Mouse (Mus musculus): ENCODE measurements around the gene Gm6356. TPM values are rescaled to one million over a fixed set of nuclear protein-coding genes. Genes with fewer than 3 reads are reported as not detected.
"Not testable (repeated sequence)": the region's sequence is repeated elsewhere in the genome, so short reads cannot be mapped to it uniquely, and the experiment has no call there.

Gm6356 gene
- polyA plus RNA-seq (2014; fragmentation: Nextera tagmentation; extraction: Ambion mirVana) = not detected in 2 replicates

DNA sequence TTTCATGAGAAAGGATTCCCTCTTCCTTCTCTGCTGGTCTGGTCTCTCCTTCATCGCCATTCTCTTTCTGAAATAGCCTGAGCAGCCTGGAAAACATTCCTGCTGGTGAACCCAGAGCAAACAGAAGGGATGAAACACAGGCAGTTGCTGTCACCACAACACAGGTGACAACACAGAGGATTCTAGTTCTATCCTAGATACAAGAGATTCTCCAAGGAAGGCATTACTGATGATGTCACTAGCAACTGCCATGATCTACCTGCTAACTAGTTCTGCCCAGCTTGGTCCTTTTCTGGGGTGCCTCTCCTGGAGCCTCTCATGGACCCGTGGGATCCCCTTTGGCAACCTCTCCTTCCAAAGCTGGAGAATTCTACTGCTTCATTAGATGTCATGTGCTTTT, at the start of gene Gm6356:
Gm6356 (minus strand) TSS at position 101 of the 400 bp plus-strand sequence.
- not testable (repeated sequence) for H3K9ac ChIP-seq (replicated peaks; ENCODE audit: low read depth, low read length); ATAC-seq (ENCODE audit: low read depth); H3K9me3 ChIP-seq (ENCODE audit: control insufficient read depth, low read length); H3K36me3 ChIP-seq (ENCODE audit: control insufficient read depth, insufficient read depth, low read length); H3K27ac ChIP-seq (ENCODE audit: low read depth, low read length); H3K27me3 ChIP-seq (ENCODE audit: control insufficient read depth, insufficient read depth, low read length); H3K4me3 ChIP-seq (ENCODE audit: low read depth, low read length); H3K4me1 ChIP-seq (ENCODE audit: control insufficient read depth, insufficient read depth, low read length); H3K4me2 ChIP-seq (ENCODE audit: low read depth, low read length)
- WGBS = 50% methylated on average over 1 of the region's 2 CpGs

Other genes with a start within 250 kb of the Gm6356 start
- gene Gm3636, start 231.5 kb downstream of the Gm6356 start, polyA plus RNA-seq (2014; fragmentation: Nextera tagmentation; extraction: Ambion mirVana) = 17.7 and 19.6 TPM in 2 replicates
- gene Gm8362, start 199.4 kb downstream of the Gm6356 start, polyA plus RNA-seq (2014; fragmentation: Nextera tagmentation; extraction: Ambion mirVana) = not detected in 2 replicates
- gene Gm3642, start 133.5 kb downstream of the Gm6356 start, polyA plus RNA-seq (2014; fragmentation: Nextera tagmentation; extraction: Ambion mirVana) = not detected in 2 replicates
- gene Gm3667, start 83.9 kb downstream of the Gm6356 start, polyA plus RNA-seq (2014; fragmentation: Nextera tagmentation; extraction: Ambion mirVana) = 10.6 and 13.4 TPM in 2 replicates
- 4.3 and 6.7 TPM in 2 replicates for gene Gm10406, start 53.6 kb upstream of the Gm6356 start, polyA plus RNA-seq (2014; fragmentation: Nextera tagmentation; extraction: Ambion mirVana)
- gene Gm3685, start 71.2 kb upstream of the Gm6356 start, polyA plus RNA-seq (2014; fragmentation: Nextera tagmentation; extraction: Ambion mirVana) = not detected in 2 replicates
- 7.5 and 9.3 TPM in 2 replicates for gene Gm3696, start 126.8 kb upstream of the Gm6356 start, polyA plus RNA-seq (2014; fragmentation: Nextera tagmentation; extraction: Ambion mirVana)
- gene Gm6676, start 151.6 kb upstream of the Gm6356 start, polyA plus RNA-seq (2014; fragmentation: Nextera tagmentation; extraction: Ambion mirVana) = 0.13 TPM in 1 of 2 replicates, not detected in the other
- gene Gm3512, start 200.7 kb upstream of the Gm6356 start, polyA plus RNA-seq (2014; fragmentation: Nextera tagmentation; extraction: Ambion mirVana) = 11.6 and 12.4 TPM in 2 replicates
- 0.13 TPM in 1 of 2 replicates, not detected in the other for gene Gm16434, start 220.7 kb upstream of the Gm6356 start, polyA plus RNA-seq (2014; fragmentation: Nextera tagmentation; extraction: Ambion mirVana)

All from neural tube, embryonic 14.5 days (tissue).